Mouse (Mus musculus) CD4-positive naive resting alpha-beta T cell, adult 76 days (primary cell): Measurements from ENCODE around the gene Lmod2. TPM values are rescaled to one million over a fixed set of nuclear protein-coding genes. Genes with fewer than 3 reads are reported as not detected.

Experiments used
- total RNA-seq: library from RNA; stranded (reverse); gene quantifications from one replicate; pipeline ENCODE4 v1.2.4, GENCODE M21; 2023

Gene Lmod2
- total RNA-seq = not detected

GRCm38 (mm10) chr6:24597500-24597899, at the start of gene Lmod2:
Gene Lmod2 (plus strand): TSS chr6:24597762.

Other genes with a start within 250 kb of the Lmod2 start
- gene Iqub, start 82.7 kb upstream of the Lmod2 start, total RNA-seq = not detected
- gene Ndufa5, start 69.7 kb upstream of the Lmod2 start, total RNA-seq = 56.0 TPM
- not detected for gene Asb15, start 69.6 kb upstream of the Lmod2 start, total RNA-seq
- 54.6 TPM for gene Wasl, start 67.2 kb downstream of the Lmod2 start, total RNA-seq
- not detected for gene Hyal6, start 135.5 kb downstream of the Lmod2 start, total RNA-seq
- not detected for gene Hyal4, start 150.6 kb downstream of the Lmod2 start, total RNA-seq
- gene Spam1, start 193.4 kb downstream of the Lmod2 start, total RNA-seq = not detected